Mouse (Mus musculus) kidney, embryonic 14.5 days (tissue): Measurements from ENCODE around the gene Mylk. TPM values are rescaled to one million over a fixed set of nuclear protein-coding genes. Genes with fewer than 3 reads are reported as not detected.

ENCODE experiments used
- ATAC-seq: fragments of 200-750 bp; cut with Nextera tagmentation; 2 replicates; pipeline ENCODE4 v1.8.0; 2017; ENCODE audit warnings: moderate number of reproducible peaks, mild to moderate bottlenecking, moderate TSS enrichment, moderate library complexity; ENCODE audit not compliant: low FRiP score, low TSS enrichment
- H3K27ac ChIP-seq: fragments of 300-500 bp; sonication (generic); 2 replicates; pipeline ENCODE4 v1.5.1; 2014; ENCODE audit warnings: low read depth, mild to moderate bottlenecking, low read length, moderate library complexity, mixed read lengths
- H3K27me3 ChIP-seq: fragments of 300-500 bp; sonication (generic); 2 replicates; pipeline ENCODE4 v1.6.1; 2014; ENCODE audit warnings: mild to moderate bottlenecking, low read length; ENCODE audit not compliant: control insufficient read depth, insufficient read depth
- H3K36me3 ChIP-seq: fragments of 300-500 bp; sonication (generic); 2 replicates; pipeline ENCODE4 v1.6.1; 2014; ENCODE audit warnings: low read length, mixed read lengths; ENCODE audit not compliant: control insufficient read depth, insufficient read depth
- H3K4me1 ChIP-seq: fragments of 300-500 bp; sonication (generic); 2 replicates; pipeline ENCODE4 v1.6.1; 2014; ENCODE audit warnings: low read length, mixed read lengths; ENCODE audit not compliant: control insufficient read depth, insufficient read depth
- H3K4me2 ChIP-seq: fragments of 300-500 bp; sonication (generic); replicated peaks from 2 replicates; pipeline ENCODE4 v1.6.1; 2014; ENCODE audit warnings: low read depth, mild to moderate bottlenecking, low read length
- H3K4me3 ChIP-seq: fragments of 300-500 bp; sonication (generic); 2 replicates; pipeline ENCODE4 v1.5.1; 2014; ENCODE audit warnings: mild to moderate bottlenecking, low read length
- H3K9ac ChIP-seq: fragments of 300-500 bp; sonication (generic); 2 replicates; pipeline ENCODE4 v1.6.1; 2014; ENCODE audit warnings: low read depth, mild to moderate bottlenecking, low read length, moderate library complexity
- H3K9me3 ChIP-seq: fragments of 300-500 bp; sonication (generic); 2 replicates; pipeline ENCODE4 v1.6.1; 2016; ENCODE audit warnings: low read length; ENCODE audit not compliant: control insufficient read depth
- WGBS: fragments of 180-500 bp; shearing (Covaris S2); extraction: QIAGEN DNeasy Blood & Tissue Kit; methylation state at CpG from one replicate; pipeline ENCODE4 v1.1.7; 2014; 5-methylcytosine and 5-hydroxymethylcytosine counted together
- polyA plus RNA-seq: library from polyadenylated mRNA; unstranded; fragments of >200 nt; fragmentation: Nextera tagmentation; extraction: Ambion mirVana; gene quantifications from 2 replicates; pipeline ENCODE4 v1.2.1, GENCODE M21; 2014

Gene Mylk
- polyA plus RNA-seq, 1 experiment from 2014 or later, result 34.0 TPM

DNA sequence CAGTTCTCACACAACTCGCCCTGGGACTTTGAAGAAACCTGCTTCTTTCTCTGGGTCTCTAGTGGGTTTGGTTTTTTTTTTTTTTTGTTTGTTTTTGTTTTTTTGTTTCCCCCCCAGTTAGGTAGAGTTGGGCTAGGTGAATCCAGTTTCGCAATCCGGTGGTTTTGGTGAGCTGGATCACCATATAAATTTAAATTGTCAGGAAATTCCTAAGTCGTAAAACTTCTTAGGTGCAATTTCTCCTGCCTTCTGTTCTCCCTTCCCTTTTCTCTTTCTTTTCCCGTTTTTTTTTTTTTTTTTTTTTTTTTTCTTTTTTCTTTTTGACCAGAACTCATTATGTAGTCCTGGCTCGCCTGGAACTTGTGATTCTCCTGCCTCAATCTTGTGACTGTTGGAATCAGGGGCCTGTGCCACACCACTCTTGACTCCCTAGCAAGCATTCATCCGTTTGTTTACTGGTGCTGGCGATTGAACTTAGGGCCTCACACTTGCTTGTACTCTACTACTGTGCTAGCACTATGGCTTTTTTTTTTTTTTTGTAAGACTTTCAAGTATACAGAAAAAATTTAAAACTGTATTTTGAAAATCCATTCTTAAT lies 278.2 kb downstream of the Mylk start:
- H3K4me1 ChIP-seq, result no peaks in the 10 kb centered on the region
- H3K27me3 ChIP-seq, result no peaks in the 10 kb centered on the region
- H3K9me3 ChIP-seq, result no peaks in the 10 kb centered on the region
- H3K27ac ChIP-seq, result no peak overlapping the region
- H3K9ac ChIP-seq, result peak overlapping the region; percentile 90
- peak overlapping the region; percentile 91 for H3K4me3 ChIP-seq
- H3K4me2 ChIP-seq, result peak overlapping the region; percentile 65
- ATAC-seq, result no peak
- peaks cover 7% of the 10 kb centered on the region; the same call in 1 of the 2 replicates for H3K36me3 ChIP-seq
- WGBS, result 3% methylated on average over 8 of the region's 8 CpGs

DNA sequence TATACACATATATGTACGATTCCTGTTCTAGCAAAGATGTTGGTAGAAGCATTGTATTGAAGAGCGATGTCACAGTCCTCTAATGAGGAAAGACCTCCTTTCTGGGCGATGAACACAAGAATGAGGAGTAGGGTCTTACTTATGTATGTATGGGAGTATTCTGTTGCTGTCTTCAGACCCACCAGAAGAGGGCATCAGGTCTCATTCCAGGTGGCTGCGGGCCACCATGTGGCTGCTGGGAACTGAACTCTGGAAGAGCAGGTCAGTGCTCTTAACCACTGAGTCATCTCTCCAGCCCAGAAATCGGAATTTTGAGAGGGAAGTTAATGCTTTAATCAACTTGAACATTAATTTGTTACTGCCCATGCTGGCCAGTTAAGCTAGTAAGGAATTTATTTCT lies 279.3 kb downstream of the Mylk start:
- no peaks in the 10 kb centered on the region for H3K27me3 ChIP-seq
- no peaks in the 10 kb centered on the region for H3K9me3 ChIP-seq
- H3K4me1 ChIP-seq, result no peaks in the 10 kb centered on the region
- 91% methylated on average over 5 of the region's 5 CpGs for whole genome bisulfite sequencing
- no peak for ATAC-seq
- H3K4me3 ChIP-seq, result no peak overlapping the region
- H3K27ac ChIP-seq, result no peak overlapping the region
- peaks cover 13% of the 10 kb centered on the region; the same call in 1 of the 2 replicates for H3K36me3 ChIP-seq
- H3K4me2 ChIP-seq, result no peak overlapping the region
- no peak overlapping the region for H3K9ac ChIP-seq

- Histone ChIP-seq H3K36me3 (peaks cover 13% of the 10 kb centered on the region; the same call in 1 of the 2 replicates), H3K4me2 (no peak overlapping the region), H3K4me3 (no peak overlapping the region), H3K4me1 (no peaks in the 10 kb centered on the region), H3K27ac (no peak overlapping the region), H3K9ac (no peak overlapping the region), H3K27me3 (no peaks in the 10 kb centered on the region), H3K9me3 (no peaks in the 10 kb centered on the region)
- ATAC-seq, result no peak
- 97% methylated on average over 4 of the region's 4 CpGs for WGBS
These were observed 280.3 kb downstream of the Mylk start for GRCm38 (mm10) chr16:35025347-35025746.

GRCm38 (mm10) chr16:35033241-35033640 lies 288.2 kb downstream of the Mylk start:
- no peak for ATAC-seq
- H3K27ac ChIP-seq, result no peak overlapping the region

GRCm38 (mm10) chr16:35033809-35034577 lies 289.0 kb downstream of the Mylk start:
- 0 out of 2 replicates have a peak, but pooled peaks have one; percentile 39 for ATAC-seq
- H3K27me3 ChIP-seq, result no peaks in the 10 kb centered on the region
- no peak overlapping the region for H3K9ac ChIP-seq
- H3K4me1 ChIP-seq, result 0 out of 2 replicates have a peak, but pooled peaks cover 5% of the 10 kb centered on the region
- no peaks in the 10 kb centered on the region for H3K9me3 ChIP-seq
- WGBS, result 43% methylated on average over 8 of the region's 8 CpGs
- no peak overlapping the region for H3K4me3 ChIP-seq
- no peak overlapping the region for H3K4me2 ChIP-seq
- H3K27ac ChIP-seq, result no peak overlapping the region
- H3K36me3 ChIP-seq, result peaks cover 11% of the 10 kb centered on the region; the same call in 1 of the 2 replicates

More at GRCm38 (mm10) chr16:35033241-35033640, 288.2 kb downstream of the Mylk start:
- peaks cover 17% of the 10 kb centered on the region; the same call in 1 of the 2 replicates for H3K36me3 ChIP-seq
- H3K9me3 ChIP-seq, result no peaks in the 10 kb centered on the region
- H3K9ac ChIP-seq, result no peak overlapping the region
- no peak overlapping the region for H3K4me2 ChIP-seq
- H3K4me1 ChIP-seq, result 0 out of 2 replicates have a peak, but pooled peaks cover 4% of the 10 kb centered on the region
- WGBS, result 75% methylated on average over 3 of the region's 3 CpGs
- no peaks in the 10 kb centered on the region for H3K27me3 ChIP-seq
- H3K4me3 ChIP-seq, result no peak overlapping the region

GRCm38 (mm10) chr16:35034971-35035370 lies 290.0 kb downstream of the Mylk start:
- no peak overlapping the region for H3K9ac ChIP-seq
- no peak overlapping the region for H3K27ac ChIP-seq
- no peaks in the 10 kb centered on the region for H3K27me3 ChIP-seq
- peaks cover 11% of the 10 kb centered on the region; the same call in 1 of the 2 replicates for H3K36me3 ChIP-seq
- WGBS, result 74% methylated on average over 5 of the region's 5 CpGs
- H3K9me3 ChIP-seq, result no peaks in the 10 kb centered on the region
- ATAC-seq, result no peak
- 0 out of 2 replicates have a peak, but pooled peaks cover 5% of the 10 kb centered on the region for H3K4me1 ChIP-seq
- H3K4me3 ChIP-seq, result no peak overlapping the region
- no peak overlapping the region for H3K4me2 ChIP-seq

DNA sequence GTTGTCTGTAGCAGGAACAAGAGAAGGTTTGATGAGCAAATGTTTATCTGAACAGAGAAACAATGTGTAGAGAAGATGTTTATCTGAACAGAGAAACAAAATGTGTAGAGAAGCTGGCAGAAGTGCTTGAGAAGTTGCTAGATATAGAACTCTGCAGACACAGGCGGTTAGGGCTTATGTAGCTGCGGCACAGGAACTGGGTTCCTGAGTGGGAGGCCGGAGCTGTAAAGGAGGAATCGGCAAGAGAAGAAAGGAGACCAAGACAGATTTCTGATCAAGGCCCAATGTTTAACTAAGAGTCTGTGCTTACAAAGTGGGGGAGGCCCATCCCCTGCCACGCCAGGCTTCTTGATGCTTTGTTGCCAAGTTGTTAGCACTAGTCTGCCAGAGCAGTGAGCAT lies 291.7 kb downstream of the Mylk start:
- H3K9me3 ChIP-seq, result no peaks in the 10 kb centered on the region
- ATAC-seq, result no peak
- 66% methylated on average over 5 of the region's 5 CpGs for WGBS
- H3K4me2 ChIP-seq, result no peak overlapping the region
- no peak overlapping the region for H3K27ac ChIP-seq
- H3K9ac ChIP-seq, result no peak overlapping the region
- no peaks in the 10 kb centered on the region for H3K27me3 ChIP-seq
- H3K4me3 ChIP-seq, result no peak overlapping the region
- peaks cover 8% of the 10 kb centered on the region; the same call in 1 of the 2 replicates for H3K36me3 ChIP-seq
- 0 out of 2 replicates have a peak, but pooled peaks cover 5% of the 10 kb centered on the region for H3K4me1 ChIP-seq

- WGBS, result 11% methylated on average over 4 of the region's 4 CpGs
- Histone ChIP-seq H3K4me2 (no peak overlapping the region), H3K9me3 (no peaks in the 10 kb centered on the region), H3K9ac (no peak overlapping the region), H3K4me3 (no peak overlapping the region), H3K27me3 (no peaks in the 10 kb centered on the region), H3K27ac (no peak overlapping the region), H3K4me1 (0 out of 2 replicates have a peak, but pooled peaks cover 5% of the 10 kb centered on the region), H3K36me3 (peaks cover 11% of the 10 kb centered on the region; the same call in 1 of the 2 replicates)
- no peak for ATAC-seq
These were observed 293.5 kb downstream of the Mylk start for GRCm38 (mm10) chr16:35038343-35039057.
